ENCODE assay signal across 7 mouse cellular contexts in the genomic region with DNA sequence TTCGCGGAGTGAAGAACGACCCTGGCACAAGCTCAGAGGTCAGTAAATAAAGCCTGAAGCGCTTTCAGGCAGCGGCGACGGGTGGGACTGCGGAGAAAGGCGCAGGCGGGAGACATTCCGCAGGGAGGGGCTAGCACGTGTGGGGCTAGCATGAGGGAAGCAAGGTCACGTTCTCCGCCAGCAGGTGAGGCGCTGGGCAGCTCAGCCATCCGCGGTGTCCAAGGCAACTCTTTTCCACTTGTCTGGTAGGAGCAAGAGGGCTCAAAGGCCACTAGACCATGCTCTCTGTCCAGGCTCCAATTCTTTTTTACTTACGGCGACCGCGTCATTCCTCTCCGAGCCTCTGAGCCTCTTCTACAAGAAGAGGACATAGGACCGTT. TPM values are rescaled to one million over a fixed set of nuclear protein-coding genes. Genes with fewer than 3 reads are reported as not detected.
A peak's percentile ranks its signal among the peaks of the same experiment; 100 is the strongest.
DNase-seq lines count a peak whose midpoint lies in the region; ATAC-seq and TF ChIP-seq lines count a peak whose summit lies in the region.

No protein-coding gene starts in this region.

- peak overlapping the region; percentile 75 for H3K9ac ChIP-seq in hindbrain, embryonic 16.5 days (ENCODE audit: low read depth, low read length)
- H3K9ac ChIP-seq in limb, embryonic 11.5 days (ENCODE audit: low read length): no peak overlapping the region; the same call in 1 of the 2 replicates
- no peak overlapping the region for H3K9ac ChIP-seq in stomach, embryonic 15.5 days

- peak overlapping the region; percentile 95 for H3K27ac ChIP-seq in gastrocnemius, adult 2 months
- H3K27ac ChIP-seq in hindbrain, embryonic 16.5 days (ENCODE audit: low read depth, low read length): peak overlapping the region; percentile 75
- no peak overlapping the region for H3K27ac ChIP-seq in limb, embryonic 11.5 days (replicated peaks; ENCODE audit: low read depth, low read length)
- H3K27ac ChIP-seq in midbrain, embryonic 10.5 days (replicated peaks): peak overlapping the region; percentile 43; the same call in 1 of the 2 replicates
- no peak overlapping the region for H3K27ac ChIP-seq in stomach, embryonic 15.5 days

- peaks cover 4% of the 10 kb centered on the region; the same call in 1 of the 2 replicates for H3K27me3 ChIP-seq in hindbrain, embryonic 16.5 days (replicated peaks; ENCODE audit: control insufficient read depth, insufficient read depth, low read length)
- peaks cover 36% of the 10 kb centered on the region for H3K27me3 ChIP-seq in limb, embryonic 11.5 days (ENCODE audit: control insufficient read depth, insufficient read depth, low read length)
- peaks cover 84% of the 10 kb centered on the region for H3K27me3 ChIP-seq in midbrain, embryonic 10.5 days (ENCODE audit: low read depth, poor library complexity, severe bottlenecking)
- peaks cover 28% of the 10 kb centered on the region for H3K27me3 ChIP-seq in stomach, embryonic 15.5 days (replicated peaks)

- peak overlapping the region; percentile 87 for H3K4me3 ChIP-seq in gastrocnemius, adult 2 months
- peak overlapping the region; percentile 53 for H3K4me3 ChIP-seq in hindbrain, embryonic 16.5 days (ENCODE audit: low read length)
- H3K4me3 ChIP-seq in limb, embryonic 11.5 days (ENCODE audit: low read depth, low read length): peak overlapping the region; percentile 40
- H3K4me3 ChIP-seq in midbrain, embryonic 10.5 days: peak overlapping the region; percentile 62
- H3K4me3 ChIP-seq in stomach, embryonic 15.5 days (replicated peaks): peak overlapping the region; percentile 49

- peak overlapping the region; percentile 68 for H3K4me2 ChIP-seq in hindbrain, embryonic 16.5 days (ENCODE audit: low read length)
- H3K4me2 ChIP-seq in limb, embryonic 11.5 days (ENCODE audit: low read depth, severe bottlenecking): peak overlapping the region; percentile 88
- peak overlapping the region; percentile 98 for H3K4me2 ChIP-seq in stomach, embryonic 15.5 days

- intact Hi-C loops in gastrocnemius, adult 2 months (cut with DNase I): no loop called here

- ATAC-seq in hindbrain, embryonic 16.5 days: peak; percentile 27
- no peak for ATAC-seq in limb, embryonic 11.5 days (ENCODE audit: insufficient number of reproducible peaks, low FRiP score, low TSS enrichment, low read depth)
- ATAC-seq in stomach, embryonic 15.5 days (ENCODE audit: insufficient read depth, low FRiP score, low read depth): peak; percentile 62

- peak; percentile 53 for DNase-seq in adrenal gland, postnatal 10 days
- peak; percentile 80 for DNase-seq in cerebellum, adult 9-11 months
- DNase-seq in gastrocnemius, adult 2 months: peak; percentile 78
- peak; percentile 76 for DNase-seq in limb, embryonic 11.5 days (ENCODE audit: low spot score)
- peak; percentile 75 for DNase-seq in midbrain, embryonic 10.5 days (ENCODE audit: low spot score)

- H3K36me3 ChIP-seq in hindbrain, embryonic 16.5 days (ENCODE audit: control insufficient read depth, insufficient read depth, low read length): peaks cover 2% of the 10 kb centered on the region; the same call in 1 of the 2 replicates
- no peaks in the 10 kb centered on the region for H3K36me3 ChIP-seq in limb, embryonic 11.5 days (ENCODE audit: control insufficient read depth, insufficient read depth, low read length)
- no peaks in the 10 kb centered on the region for H3K36me3 ChIP-seq in midbrain, embryonic 10.5 days
- H3K36me3 ChIP-seq in stomach, embryonic 15.5 days: no peaks in the 10 kb centered on the region

- 0 out of 2 replicates have a peak, but pooled peaks have one; percentile 20 for TF ChIP-seq CTCF in gastrocnemius, adult 2 months (IDR thresholded peaks at IDR 0.05)

- H3K9me3 ChIP-seq in hindbrain, embryonic 16.5 days (ENCODE audit: control insufficient read depth, low read length): no peaks in the 10 kb centered on the region
- no peaks in the 10 kb centered on the region for H3K9me3 ChIP-seq in limb, embryonic 11.5 days (ENCODE audit: control insufficient read depth, low read length)
- no peaks in the 10 kb centered on the region for H3K9me3 ChIP-seq in midbrain, embryonic 10.5 days (replicated peaks)
- H3K9me3 ChIP-seq in stomach, embryonic 15.5 days: no peaks in the 10 kb centered on the region

- under 1% methylated on average over 23 of the region's 23 CpGs for WGBS in hindbrain, embryonic 16.5 days
- WGBS in limb, embryonic 11.5 days: under 1% methylated on average over 23 of the region's 23 CpGs
- under 1% methylated on average over 23 of the region's 23 CpGs for WGBS in midbrain, embryonic 10.5 days
- under 1% methylated on average over 23 of the region's 23 CpGs for WGBS in stomach, embryonic 15.5 days

- peaks cover 11% of the 10 kb centered on the region for H3K4me1 ChIP-seq in hindbrain, embryonic 16.5 days (ENCODE audit: control insufficient read depth, insufficient read depth, low read depth, low read length)
- H3K4me1 ChIP-seq in limb, embryonic 11.5 days (ENCODE audit: control insufficient read depth, insufficient read depth, low read length): peaks cover 14% of the 10 kb centered on the region; the same call in 1 of the 2 replicates
- peaks cover 32% of the 10 kb centered on the region for H3K4me1 ChIP-seq in midbrain, embryonic 10.5 days
- peaks cover 13% of the 10 kb centered on the region for H3K4me1 ChIP-seq in stomach, embryonic 15.5 days

RNA-seq across cellular contexts. Expression of gene Fabp3, which starts 0.6 kb away (rescaled TPM):
- total RNA-seq in adrenal gland, postnatal 10 days (2021): 100 to 1,000 TPM; 110 to 422 TPM
- 1,000 to 10,000 TPM in 1 of 2 experiments, 100 to 1,000 TPM in 1; 551 to 1,329 TPM for total RNA-seq in gastrocnemius, adult 2 months (2021)
- polyA plus RNA-seq in hindbrain, embryonic 16.5 days (2015; fragmentation: Nextera tagmentation; extraction: Ambion mirVana): 291 and 339 TPM in 2 replicates
- 4.6 and 5.1 TPM in 2 replicates for polyA plus RNA-seq in limb, embryonic 11.5 days (2014; fragmentation: Nextera tagmentation; extraction: Ambion mirVana)
- 7.2 and 11.0 TPM in 2 replicates for polyA plus RNA-seq in midbrain, embryonic 10.5 days (2016; fragmentation: Nextera tagmentation; extraction: Ambion mirVana)
- polyA plus RNA-seq in stomach, embryonic 15.5 days (2015; fragmentation: Nextera tagmentation; extraction: Ambion mirVana): 7.4 and 7.7 TPM in 2 replicates

RNA-seq across cellular contexts. Expression of gene Gm10570, which starts 0.6 kb away (rescaled TPM):
- total RNA-seq in adrenal gland, postnatal 10 days (2021): 1 to 10 TPM in 1 of 2 experiments, not detected in 1; 1.3 TPM
- total RNA-seq in gastrocnemius, adult 2 months (2021): under 1 TPM in 1 of 2 experiments, not detected in 1; 0.54 TPM
- 1.2 and 1.8 TPM in 2 replicates for polyA plus RNA-seq in hindbrain, embryonic 16.5 days (2015; fragmentation: Nextera tagmentation; extraction: Ambion mirVana)
- not detected in 2 replicates for polyA plus RNA-seq in limb, embryonic 11.5 days (2014; fragmentation: Nextera tagmentation; extraction: Ambion mirVana)
- not detected in 2 replicates for polyA plus RNA-seq in midbrain, embryonic 10.5 days (2016; fragmentation: Nextera tagmentation; extraction: Ambion mirVana)
- polyA plus RNA-seq in stomach, embryonic 15.5 days (2015; fragmentation: Nextera tagmentation; extraction: Ambion mirVana): 0.57 TPM in 1 of 2 replicates, not detected in the other

RNA-seq across cellular contexts. Expression of gene Serinc2, which starts 28.8 kb away (rescaled TPM):
- 1 to 10 TPM; 2.9 to 5.1 TPM for total RNA-seq in adrenal gland, postnatal 10 days (2021)
- 10 to 100 TPM; 48.0 to 70.7 TPM for total RNA-seq in gastrocnemius, adult 2 months (2021)
- 31.9 and 38.7 TPM in 2 replicates for polyA plus RNA-seq in hindbrain, embryonic 16.5 days (2015; fragmentation: Nextera tagmentation; extraction: Ambion mirVana)
- 123 and 136 TPM in 2 replicates for polyA plus RNA-seq in limb, embryonic 11.5 days (2014; fragmentation: Nextera tagmentation; extraction: Ambion mirVana)
- polyA plus RNA-seq in midbrain, embryonic 10.5 days (2016; fragmentation: Nextera tagmentation; extraction: Ambion mirVana): 40.1 and 59.3 TPM in 2 replicates
- polyA plus RNA-seq in stomach, embryonic 15.5 days (2015; fragmentation: Nextera tagmentation; extraction: Ambion mirVana): 34.0 and 34.5 TPM in 2 replicates

RNA-seq across cellular contexts. Expression of gene Zcchc17, which starts 51.9 kb away (rescaled TPM):
- total RNA-seq in adrenal gland, postnatal 10 days (2021): 10 to 100 TPM; 35.5 to 38.7 TPM
- 10 to 100 TPM; 38.4 to 47.3 TPM for total RNA-seq in gastrocnemius, adult 2 months (2021)
- polyA plus RNA-seq in hindbrain, embryonic 16.5 days (2015; fragmentation: Nextera tagmentation; extraction: Ambion mirVana): 81.0 and 85.4 TPM in 2 replicates
- polyA plus RNA-seq in limb, embryonic 11.5 days (2014; fragmentation: Nextera tagmentation; extraction: Ambion mirVana): 82.6 and 88.9 TPM in 2 replicates
- polyA plus RNA-seq in midbrain, embryonic 10.5 days (2016; fragmentation: Nextera tagmentation; extraction: Ambion mirVana): 69.2 and 73.3 TPM in 2 replicates
- 59.9 and 64.9 TPM in 2 replicates for polyA plus RNA-seq in stomach, embryonic 15.5 days (2015; fragmentation: Nextera tagmentation; extraction: Ambion mirVana)

RNA-seq across cellular contexts. Expression of gene Snrnp40, which starts 52.1 kb away (rescaled TPM):
- 10 to 100 TPM; 35.3 to 39.0 TPM for total RNA-seq in adrenal gland, postnatal 10 days (2021)
- 10 to 100 TPM in 1 of 2 experiments, 1 to 10 TPM in 1; 9.5 to 13.0 TPM for total RNA-seq in gastrocnemius, adult 2 months (2021)
- 81.1 and 90.0 TPM in 2 replicates for polyA plus RNA-seq in hindbrain, embryonic 16.5 days (2015; fragmentation: Nextera tagmentation; extraction: Ambion mirVana)
- 234 and 251 TPM in 2 replicates for polyA plus RNA-seq in limb, embryonic 11.5 days (2014; fragmentation: Nextera tagmentation; extraction: Ambion mirVana)
- polyA plus RNA-seq in midbrain, embryonic 10.5 days (2016; fragmentation: Nextera tagmentation; extraction: Ambion mirVana): 226 and 229 TPM in 2 replicates
- polyA plus RNA-seq in stomach, embryonic 15.5 days (2015; fragmentation: Nextera tagmentation; extraction: Ambion mirVana): 129 and 135 TPM in 2 replicates

Comparison
In these comparisons a context has a peak if more than half of its experiments do, and no peak if none do; other contexts are left out.
1. H3K27ac ChIP-seq: peak in gastrocnemius, adult 2 months (single experiment), hindbrain, embryonic 16.5 days (single experiment) and midbrain, embryonic 10.5 days (single experiment); none in limb, embryonic 11.5 days (single experiment) and stomach, embryonic 15.5 days (single experiment).
2. RNA of gene Fabp3, which starts 0.6 kb away (polyA plus RNA-seq): 291 to 339 TPM in hindbrain, embryonic 16.5 days; 7.4 to 7.7 TPM in stomach, embryonic 15.5 days, 7.2 to 11.0 TPM in midbrain, embryonic 10.5 days and 4.6 to 5.1 TPM in limb, embryonic 11.5 days; every median in the first group is over 10 times any median in the second.
3. Peak in every context shown above with its lines, with median percentiles within 50 percentile points of each other: DNase-seq, H3K4me3 ChIP-seq and H3K4me2 ChIP-seq.